Mouse (Mus musculus): ENCODE data around the gene Fndc9. TPM values are rescaled to one million over a fixed set of nuclear protein-coding genes. Genes with fewer than 3 reads are reported as not detected.

Fndc9 gene
- polyA plus RNA-seq (2015; fragmentation: Nextera tagmentation; extraction: Ambion mirVana), result 0.54 TPM in 1 of 2 replicates, not detected in the other

DNA sequence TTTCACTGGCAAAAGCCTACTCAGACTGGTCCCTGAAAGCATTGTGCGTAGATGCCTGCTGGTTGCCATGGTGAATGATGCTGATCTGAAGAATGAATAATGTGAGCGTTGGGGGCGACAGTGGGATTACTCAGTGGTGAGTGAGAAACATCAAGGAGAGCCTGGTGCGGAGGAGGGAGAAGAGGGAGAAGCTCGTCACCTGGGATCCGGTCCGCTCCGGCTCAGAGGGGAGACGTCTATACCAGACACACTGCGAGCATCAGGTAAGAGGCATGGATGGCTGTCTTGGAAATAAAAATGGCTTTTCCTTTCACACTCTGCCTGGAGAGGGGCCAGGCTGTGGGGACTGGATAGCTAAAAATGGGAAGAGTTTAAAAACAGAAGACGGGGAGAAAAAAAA lies at the start of gene Fndc9:
Fndc9 (plus strand) TSS at position 198 of the 400 bp plus-strand sequence.

Other genes with a start within 250 kb of the Fndc9 start
- 3.3 and 3.4 TPM in 2 replicates for gene Gm12166, start 183.2 kb upstream of the Fndc9 start, polyA plus RNA-seq (2015; fragmentation: Nextera tagmentation; extraction: Ambion mirVana)
- 6.9 and 7.0 TPM in 2 replicates for gene Adam19, start 179.5 kb upstream of the Fndc9 start, polyA plus RNA-seq (2015; fragmentation: Nextera tagmentation; extraction: Ambion mirVana)
- 0.24 and 0.82 TPM in 2 replicates for gene Nipal4, start 69.0 kb upstream of the Fndc9 start, polyA plus RNA-seq (2015; fragmentation: Nextera tagmentation; extraction: Ambion mirVana)
- 1.1 and 1.7 TPM in 2 replicates for gene Cyfip2, start 77.3 kb downstream of the Fndc9 start, polyA plus RNA-seq (2015; fragmentation: Nextera tagmentation; extraction: Ambion mirVana)
- gene Itk, start 154.0 kb downstream of the Fndc9 start, polyA plus RNA-seq (2015; fragmentation: Nextera tagmentation; extraction: Ambion mirVana), result 0.04 and 0.07 TPM in 2 replicates
- gene Fam71b, start 161.0 kb downstream of the Fndc9 start, polyA plus RNA-seq (2015; fragmentation: Nextera tagmentation; extraction: Ambion mirVana), result not detected in 2 replicates
- 36.2 and 38.5 TPM in 2 replicates for gene Med7, start 201.4 kb downstream of the Fndc9 start, polyA plus RNA-seq (2015; fragmentation: Nextera tagmentation; extraction: Ambion mirVana)
- 0.15 and 0.18 TPM in 2 replicates for gene Havcr2, start 219.4 kb downstream of the Fndc9 start, polyA plus RNA-seq (2015; fragmentation: Nextera tagmentation; extraction: Ambion mirVana)

Data from skeletal muscle tissue, postnatal 0 days (tissue).